ENCODE assay signal across 41 mouse cellular contexts in the genomic region with DNA sequence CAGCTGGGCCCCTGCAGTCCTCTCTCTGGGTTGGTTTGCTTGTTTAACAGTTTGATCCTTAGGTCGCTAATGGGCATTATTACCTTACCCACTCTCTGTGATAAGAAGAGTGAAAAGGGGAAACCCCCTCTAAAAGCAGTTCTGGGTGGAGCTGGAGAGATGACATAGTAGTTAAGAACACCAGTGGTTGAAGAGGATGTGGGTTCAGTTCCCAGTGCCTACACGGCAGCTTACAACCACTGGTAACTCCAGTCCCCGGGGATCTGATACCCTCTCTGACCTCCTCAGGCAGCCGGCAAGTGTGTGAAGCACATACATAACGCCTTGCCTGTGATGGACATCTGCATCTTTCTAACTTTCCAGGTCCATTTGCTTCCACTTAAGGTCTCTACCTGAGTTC. TPM values are rescaled to one million over a fixed set of nuclear protein-coding genes. Genes with fewer than 3 reads are reported as not detected.
DNase-seq lines count a peak whose midpoint lies in the region; ATAC-seq and TF ChIP-seq lines count a peak whose summit lies in the region.
"Had no signal": no experiment of that assay in that cellular context is flagged by ENCODE, and none has a peak within 500 bp of the region (broad histone marks: within the 10 kb centered on the region; RNA-seq: fewer than 3 reads in every experiment).

No protein-coding gene starts in this region.

- no peak overlapping the region for H3K27ac ChIP-seq in gastrocnemius, adult 2 months
- H3K27ac ChIP-seq: embryonic facial prominence, embryonic 10.5 days; embryonic facial prominence, embryonic 15.5 days; forebrain, embryonic 13.5 days; hindbrain, postnatal 0 days; limb, embryonic 13.5 days; stomach, embryonic 15.5 days had no signal

- intact Hi-C loops in gastrocnemius, adult 2 months (cut with DNase I) = no loop called here

- ATAC-seq in activated CD4-positive, CD25-positive, alpha-beta regulatory T cell, adult 4 months = peak; percentile 95
- peak; percentile 37 for ATAC-seq in megakaryocyte, adult 5-6 weeks (ENCODE audit: poor library complexity, severe bottlenecking)
- ATAC-seq: forebrain, embryonic 13.5 days; hindbrain, postnatal 0 days; intestine, postnatal 0 days; Patski had no signal

- no peaks in the 10 kb centered on the region for H3K27me3 ChIP-seq in splenic B cell, adult 2 months (ENCODE audit: control insufficient read depth, insufficient read depth, low read length, poor library complexity, severe bottlenecking)
- H3K27me3 ChIP-seq: embryonic facial prominence, embryonic 15.5 days; forebrain, embryonic 13.5 days; limb, embryonic 13.5 days; Patski; stomach, embryonic 15.5 days had no signal

- DNase-seq in spleen, postnatal 36 days (ENCODE audit: low spot score in 2 of 2) = peak; percentile 37 to 41
- no peak for DNase-seq in spleen, adult 12 weeks (ENCODE audit: low spot score)
- peak; percentile 51 for DNase-seq in splenic B cell, adult 2 months (ENCODE audit: low read depth, low spot score)
- no peak for DNase-seq in urinary bladder, postnatal 10 days (ENCODE audit: low spot score)
- DNase-seq in layer of hippocampus, adult 9-10 months (ENCODE audit: low spot score) = no peak
- DNase-seq in gastrocnemius, adult 2 months = no peak
- DNase-seq: cerebellum, adult 2 months; cerebellum, postnatal 14 days; gastrocnemius, postnatal 25 days; heart, adult 18-20 months; kidney, postnatal 14 days; lung, postnatal 4 days; midbrain, embryonic 14.5 days; right cerebral cortex, postnatal 4 days; thymus, postnatal 14 days had no signal

- no peak for TF ChIP-seq CTCF in gastrocnemius, adult 2 months (IDR thresholded peaks at IDR 0.05)

- peaks cover 54% of the 10 kb centered on the region for H3K36me3 ChIP-seq in splenic B cell, adult 2 months (ENCODE audit: control insufficient read depth, insufficient read depth, low read length, poor library complexity, severe bottlenecking)
- H3K36me3 ChIP-seq: embryonic facial prominence, embryonic 10.5 days; embryonic facial prominence, embryonic 15.5 days; G1E; limb, embryonic 13.5 days; stomach, embryonic 15.5 days had no signal

- H3K4me3 ChIP-seq in gastrocnemius, adult 2 months = no peak overlapping the region
- H3K4me3 ChIP-seq: embryonic facial prominence, embryonic 10.5 days; embryonic facial prominence, embryonic 15.5 days; forebrain, embryonic 13.5 days; limb, embryonic 13.5 days; stomach, embryonic 15.5 days had no signal

RNA-seq across cellular contexts. Expression of a gene that starts 58.7 kb away (rescaled TPM):
- not detected for polyA plus RNA-seq in activated CD4-positive, CD25-positive, alpha-beta regulatory T cell, adult 4 months (2017; shearing (Covaris generic))
- total RNA-seq in megakaryocyte, adult 5-6 weeks (2015) = 0.22 TPM in 1 of 2 replicates, not detected in the other
- not detected in 2 replicates for total RNA-seq in megakaryocyte, adult 5-6 weeks (2017)
- total RNA-seq in gastrocnemius, adult 2 months (2021) = not detected
- total RNA-seq: adrenal gland, adult 18-20 months; adrenal gland, postnatal 4 days; gastrocnemius, postnatal 25 days; heart, adult 18-20 months; heart, postnatal 25 days; hindbrain, postnatal 0 days; layer of hippocampus, postnatal 10 days; left cerebral cortex, adult 18-20 months; left cerebral cortex, postnatal 25 days; monocyte, adult 5-6 weeks had no signal
- polyA plus RNA-seq: cerebellum, adult 2 months; embryonic facial prominence, embryonic 15.5 days; forebrain, embryonic 13.5 days; G1E; heart, embryonic 14.5 days; hindbrain, embryonic 11.5 days; hindbrain, postnatal 0 days; intestine, postnatal 0 days; kidney, embryonic 14.5 days; limb, embryonic 13.5 days; liver, embryonic 11.5 days; liver, embryonic 16.5 days; lung, embryonic 16.5 days; midbrain, embryonic 14.5 days; neural tube, embryonic 11.5 days; Patski; stomach, embryonic 15.5 days; urinary bladder, adult 2 months had no signal

Comparison
In these comparisons a context has a peak if more than half of its experiments do, and no peak if none do; other contexts are left out.
1. DNase-seq: peak in spleen, postnatal 36 days (2 of 2) and splenic B cell, adult 2 months (single experiment); none in spleen, adult 12 weeks (single experiment), urinary bladder, postnatal 10 days (single experiment), layer of hippocampus, adult 9-10 months (single experiment) and gastrocnemius, adult 2 months (single experiment).